Mouse (Mus musculus): ENCODE measurements at regions not wholly inside any gene's neighbourhood (a gene's known extent, or its start where the extent isn't known, plus 50 kb on each side); places are given as distances from the start of the nearest gene placed in this dataset.

- DNase-seq = no peak
Observed at GRCm38 (mm10) chr10:122515698-122516097, 67.4 kb downstream of the Avpr1a start.

GRCm38 (mm10) chr10:122519274-122519790 lies 71.0 kb downstream of the Avpr1a start:
- no peak for DNase-seq

GRCm38 (mm10) chr10:122519981-122520380 lies 71.7 kb downstream of the Avpr1a start:
- DNase-seq = no peak

- DNase-seq = no peak
Observed at GRCm38 (mm10) chr10:122522631-122523030, 74.3 kb downstream of the Avpr1a start.

- peak; percentile 24 to 40 for DNase-seq
Observed at GRCm38 (mm10) chr10:122525360-122525759, 77.1 kb downstream of the Avpr1a start.

GRCm38 (mm10) chr10:122525807-122526206 lies 77.5 kb downstream of the Avpr1a start:
- DNase-seq = no peak

- DNase-seq = peak; percentile 9 to 39
Observed at GRCm38 (mm10) chr10:122528222-122528621, 79.9 kb downstream of the Avpr1a start.

GRCm38 (mm10) chr10:122528973-122529703 lies 80.8 kb downstream of the Avpr1a start:
- peak in 1 of 2 experiments; percentile 33 for DNase-seq

GRCm38 (mm10) chr10:122534714-122535113 lies 86.4 kb downstream of the Avpr1a start:
- peak; percentile 14 to 48 for DNase-seq

GRCm38 (mm10) chr10:122535137-122535536 lies 86.8 kb downstream of the Avpr1a start:
- no peak for DNase-seq

- DNase-seq = peak; percentile 40 to 70
Observed at GRCm38 (mm10) chr10:122539655-122540054, 91.4 kb downstream of the Avpr1a start.

GRCm38 (mm10) chr10:122542573-122542972 lies 94.3 kb downstream of the Avpr1a start:
- no peak for DNase-seq

- peak; percentile 62 to 88 for DNase-seq
Observed at GRCm38 (mm10) chr10:122544096-122544720, 95.9 kb downstream of the Avpr1a start.

- DNase-seq = no peak
Observed at GRCm38 (mm10) chr10:122545029-122545428, 96.7 kb downstream of the Avpr1a start.

GRCm38 (mm10) chr10:122551586-122551985 lies 103.3 kb downstream of the Avpr1a start:
- DNase-seq = no peak

- peak in 1 of 2 experiments; percentile 65 for DNase-seq
Observed at GRCm38 (mm10) chr10:122553124-122553822, 105.0 kb downstream of the Avpr1a start.

GRCm38 (mm10) chr10:122553851-122554250 lies 105.6 kb downstream of the Avpr1a start:
- DNase-seq = no peak

GRCm38 (mm10) chr10:122558660-122559059 lies 110.4 kb downstream of the Avpr1a start:
- no peak for DNase-seq

- no peak for DNase-seq
Observed at GRCm38 (mm10) chr10:122560001-122560695, 111.8 kb downstream of the Avpr1a start.

GRCm38 (mm10) chr10:122561924-122562323 lies 113.6 kb downstream of the Avpr1a start:
- DNase-seq = no peak

- no peak for DNase-seq
Observed at GRCm38 (mm10) chr10:122562542-122562941, 114.2 kb downstream of the Avpr1a start.

GRCm38 (mm10) chr10:122563973-122564372 lies 114.6 kb upstream of the Ppm1h start:
- DNase-seq = no peak

GRCm38 (mm10) chr10:122564473-122564872 lies 114.1 kb upstream of the Ppm1h start:
- no peak for DNase-seq
